Mouse (Mus musculus): Measurements from ENCODE around the gene Prr19. TPM values are rescaled to one million over a fixed set of nuclear protein-coding genes. Genes with fewer than 3 reads are reported as not detected.

Gene Prr19
- polyA plus RNA-seq, 1 experiment from 2014 or later, result not detected

GRCm38 (mm10) chr7:25313325-25313724, 12.1 kb downstream of the Prr19 start:
- no peak overlapping the region for H3K9ac ChIP-seq (replicated peaks)
- peaks cover 19% of the 10 kb centered on the region for H3K4me1 ChIP-seq (ENCODE audit: insufficient read depth)
- no peak overlapping the region for H3K27ac ChIP-seq (ENCODE audit: low read depth)
- no peaks in the 10 kb centered on the region for H3K36me3 ChIP-seq (replicated peaks; ENCODE audit: insufficient read depth, low read length)
- no peak overlapping the region for H3K4me3 ChIP-seq (ENCODE audit: low read depth, low read length)
- ATAC-seq, result no peak
- DNase-seq, result no peak
- no peaks in the 10 kb centered on the region for H3K9me3 ChIP-seq (ENCODE audit: low read length)
- no peak overlapping the region for H3K4me2 ChIP-seq (ENCODE audit: low read depth, low read length)
- 38% methylated on average over 7 of the region's 7 CpGs for WGBS (ENCODE audit: insufficient replicate concordance)
- TF ChIP-seq CTCF (IDR thresholded peaks at IDR 0.05; ENCODE audit: low read depth), result no peak
- TF ChIP-seq EP300 (IDR thresholded peaks at IDR 0.05; ENCODE audit: low read depth), result no peak
- peaks cover 50% of the 10 kb centered on the region for H3K27me3 ChIP-seq (ENCODE audit: insufficient read depth, low read length)

GRCm38 (mm10) chr7:25314606-25315305, 13.5 kb downstream of the Prr19 start:
- Histone ChIP-seq H3K9me3 (ENCODE audit: low read length) (no peaks in the 10 kb centered on the region), H3K4me3 (ENCODE audit: low read depth, low read length) (peak overlapping the region; percentile 52)
- WGBS (ENCODE audit: insufficient replicate concordance), result 3% methylated on average over 46 of the region's 51 CpGs

GRCm38 (mm10) chr7:25315306-25316041, 14.3 kb downstream of the Prr19 start:
- Histone ChIP-seq H3K27ac (ENCODE audit: low read depth) (no peak overlapping the region), H3K9me3 (ENCODE audit: low read length) (no peaks in the 10 kb centered on the region), H3K4me3 (ENCODE audit: low read depth, low read length) (peak overlapping the region; percentile 52), H3K4me2 (ENCODE audit: low read depth, low read length) (peak overlapping the region; percentile 84), H3K27me3 (ENCODE audit: insufficient read depth, low read length) (peaks cover 50% of the 10 kb centered on the region), H3K9ac (replicated peaks) (no peak overlapping the region), H3K36me3 (replicated peaks; ENCODE audit: insufficient read depth, low read length) (no peaks in the 10 kb centered on the region), H3K4me1 (ENCODE audit: insufficient read depth) (peaks cover 19% of the 10 kb centered on the region)
- TF ChIP-seq CTCF (IDR thresholded peaks at IDR 0.05; ENCODE audit: low read depth) (no peak), EP300 (IDR thresholded peaks at IDR 0.05; ENCODE audit: low read depth) (no peak)
- WGBS (ENCODE audit: insufficient replicate concordance), result 2% methylated on average over 60 of the region's 69 CpGs
- DNase-seq (no peak), ATAC-seq (no peak)

More at GRCm38 (mm10) chr7:25314606-25315305, 13.5 kb downstream of the Prr19 start:
- Histone ChIP-seq H3K27ac (ENCODE audit: low read depth) (no peak overlapping the region), H3K36me3 (replicated peaks; ENCODE audit: insufficient read depth, low read length) (no peaks in the 10 kb centered on the region), H3K9ac (replicated peaks) (no peak overlapping the region), H3K4me1 (ENCODE audit: insufficient read depth) (peaks cover 19% of the 10 kb centered on the region), H3K27me3 (ENCODE audit: insufficient read depth, low read length) (peaks cover 50% of the 10 kb centered on the region), H3K4me2 (ENCODE audit: low read depth, low read length) (peak overlapping the region; percentile 84)
- no peak for ATAC-seq
- TF ChIP-seq CTCF (IDR thresholded peaks at IDR 0.05; ENCODE audit: low read depth), result no peak
- TF ChIP-seq EP300 (IDR thresholded peaks at IDR 0.05; ENCODE audit: low read depth), result no peak
- DNase-seq, result no peak

GRCm38 (mm10) chr7:25316532-25317445, 15.6 kb downstream of the Prr19 start, which contains the start of gene Megf8:
TSS of gene Megf8 (plus strand) at chr7:25317164.
- peak within 1 kb of the TSS; percentile 58 for H3K9ac ChIP-seq (replicated peaks)
- H3K36me3 ChIP-seq (replicated peaks; ENCODE audit: insufficient read depth, low read length), result no peaks in the 10 kb centered on the region
- peaks cover 19% of the 10 kb centered on the region for H3K4me1 ChIP-seq (ENCODE audit: insufficient read depth)
- H3K4me2 ChIP-seq (ENCODE audit: low read depth, low read length), result peak within 1 kb of the TSS; percentile 84
- H3K4me3 ChIP-seq (ENCODE audit: low read depth, low read length), result peak within 1 kb of the TSS; percentile 52
- H3K9me3 ChIP-seq (ENCODE audit: low read length), result no peaks in the 10 kb centered on the region
- TF ChIP-seq EP300 (IDR thresholded peaks at IDR 0.05; ENCODE audit: low read depth), result 0 out of 2 replicates have a peak, but pooled peaks have one; percentile 21
- TF ChIP-seq CTCF (IDR thresholded peaks at IDR 0.05; ENCODE audit: low read depth), result peak; percentile 92
- H3K27me3 ChIP-seq (ENCODE audit: insufficient read depth, low read length), result peaks cover 48% of the 10 kb centered on the region
- peak within 1 kb of the TSS; percentile 31; the same call in 1 of the 2 replicates for H3K27ac ChIP-seq (ENCODE audit: low read depth)
- peak; percentile 88 for DNase-seq
- ATAC-seq, result peak; percentile 89
- WGBS (ENCODE audit: insufficient replicate concordance), result 3% methylated on average over 52 of the region's 52 CpGs

- Histone ChIP-seq H3K27ac (ENCODE audit: low read depth) (no peak overlapping the region), H3K4me1 (ENCODE audit: insufficient read depth) (peaks cover 19% of the 10 kb centered on the region), H3K9me3 (ENCODE audit: low read length) (no peaks in the 10 kb centered on the region), H3K27me3 (ENCODE audit: insufficient read depth, low read length) (peaks cover 43% of the 10 kb centered on the region), H3K36me3 (replicated peaks; ENCODE audit: insufficient read depth, low read length) (no peaks in the 10 kb centered on the region), H3K4me3 (ENCODE audit: low read depth, low read length) (peak overlapping the region; percentile 52), H3K4me2 (ENCODE audit: low read depth, low read length) (peak overlapping the region; percentile 84), H3K9ac (replicated peaks) (peak overlapping the region; percentile 58)
- no peak for DNase-seq
- no peak for ATAC-seq
- 27% methylated on average over 21 of the region's 21 CpGs for WGBS (ENCODE audit: insufficient replicate concordance)
- TF ChIP-seq EP300 (IDR thresholded peaks at IDR 0.05; ENCODE audit: low read depth) (no peak), CTCF (IDR thresholded peaks at IDR 0.05; ENCODE audit: low read depth) (no peak)
These were observed 16.3 kb downstream of the Prr19 start for GRCm38 (mm10) chr7:25317446-25317999.

All from liver, postnatal 0 days (tissue).